Mouse (Mus musculus): ENCODE measurements around the gene Vsx2. TPM values are rescaled to one million over a fixed set of nuclear protein-coding genes. Genes with fewer than 3 reads are reported as not detected.

The Vsx2 gene
- polyA plus RNA-seq, 1 experiment, result not detected

GRCm38 (mm10) chr12:84625116-84625515 lies 55.6 kb downstream of the Vsx2 start:
- WGBS, result 11% methylated on average over 9 of the region's 9 CpGs
- DNase-seq (ENCODE audit: low read depth, low spot score), result no peak

DNA sequence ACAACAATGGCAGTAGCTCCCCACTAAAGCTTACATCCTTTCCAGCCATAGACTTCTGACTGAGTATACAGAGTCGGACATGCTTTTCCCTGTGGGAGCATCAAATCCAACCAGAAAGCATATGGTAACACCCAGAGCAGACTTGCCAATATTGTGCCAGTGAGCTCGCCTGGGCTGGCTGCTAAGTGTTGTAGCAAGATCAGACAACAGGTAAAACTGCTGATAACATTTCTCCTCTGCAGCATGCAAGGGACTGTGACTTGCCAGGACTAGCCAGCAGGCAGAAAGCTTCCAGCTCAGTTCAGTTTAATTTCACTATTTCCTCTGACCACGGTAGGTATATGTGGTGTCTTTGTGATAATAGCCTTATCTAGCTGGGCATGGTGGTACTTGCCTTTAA lies 62.3 kb downstream of the Vsx2 start:
- WGBS, result 65% methylated on average over 3 of the region's 3 CpGs

GRCm38 (mm10) chr12:84640253-84640652 lies 70.7 kb downstream of the Vsx2 start:
- 25% methylated on average over 6 of the region's 6 CpGs for WGBS
- DNase-seq (ENCODE audit: low read depth, low spot score), result no peak

More for the DNA sequence above, 62.3 kb downstream of the Vsx2 start:
- DNase-seq (ENCODE audit: low read depth, low spot score), result no peak

GRCm38 (mm10) chr12:84640654-84641053 lies 71.1 kb downstream of the Vsx2 start, which contains the start of gene Vrtn:
Gene Vrtn, plus strand, starts transcription at chr12:84641019.
- DNase-seq (ENCODE audit: low read depth, low spot score), result no peak
- 19% methylated on average over 9 of the region's 9 CpGs for WGBS

Other genes starting within 250 kb of the Vsx2 start
- 43.2 and 49.7 TPM in 2 replicates for gene Coq6, start 208.1 kb upstream of the Vsx2 start, polyA plus RNA-seq (2012; rRNA removed)
- gene Fam161b, start 207.9 kb upstream of the Vsx2 start, polyA plus RNA-seq (2012; rRNA removed), result 0.62 and 0.64 TPM in 2 replicates
- gene Entpd5, start 160.7 kb upstream of the Vsx2 start, polyA plus RNA-seq (2012; rRNA removed), result 16.7 and 33.8 TPM in 2 replicates
- 0.04 and 0.10 TPM in 2 replicates for gene Bbof1, start 160.7 kb upstream of the Vsx2 start, polyA plus RNA-seq (2012; rRNA removed)
- gene Rnf113a2, start 152.6 kb upstream of the Vsx2 start, polyA plus RNA-seq (2012; rRNA removed), result 4.2 and 4.7 TPM in 2 replicates
- 4.7 and 7.5 TPM in 2 replicates for gene Aldh6a1, start 118.8 kb upstream of the Vsx2 start, polyA plus RNA-seq (2012; rRNA removed)
- gene Lin52, start 118.3 kb upstream of the Vsx2 start, polyA plus RNA-seq (2012; rRNA removed), result 6.4 and 7.6 TPM in 2 replicates
- 29.0 and 49.4 TPM in 2 replicates for gene Abcd4, start 47.7 kb downstream of the Vsx2 start, polyA plus RNA-seq (2012; rRNA removed)
- gene Vrtn, start 71.3 kb downstream of the Vsx2 start, polyA plus RNA-seq (2012; rRNA removed), result not detected in 2 replicates
- 0.04 and 0.21 TPM in 2 replicates for gene Syndig1l, start 129.1 kb downstream of the Vsx2 start, polyA plus RNA-seq (2012; rRNA removed)
- gene Npc2, start 203.4 kb downstream of the Vsx2 start, polyA plus RNA-seq (2012; rRNA removed), result 74.5 and 103 TPM in 2 replicates
- gene Isca2, start 203.5 kb downstream of the Vsx2 start, polyA plus RNA-seq (2012; rRNA removed), result 49.3 and 51.8 TPM in 2 replicates